Mouse (Mus musculus) heart, embryonic 13.5 days (tissue): ENCODE data around the gene Idh3b. TPM values are rescaled to one million over a fixed set of nuclear protein-coding genes. Genes with fewer than 3 reads are reported as not detected.

Experiments used
- ATAC-seq: fragments of 200-750 bp; cut with Nextera tagmentation; 2 replicates; pipeline ENCODE4 v1.8.0; 2017; ENCODE audit warnings: moderate TSS enrichment; ENCODE audit not compliant: insufficient number of reproducible peaks, low FRiP score, low TSS enrichment; ENCODE audit errors: extremely low read depth
- H3K27ac ChIP-seq: fragments of 300-500 bp; sonication (generic); replicated peaks from 2 replicates; pipeline ENCODE4 v1.5.1; 2015; ENCODE audit warnings: moderate library complexity, mild to moderate bottlenecking, inconsistent platforms
- H3K27me3 ChIP-seq: fragments of 300-500 bp; sonication (generic); replicated peaks from 2 replicates; pipeline ENCODE4 v1.6.1; 2015; ENCODE audit warnings: mild to moderate bottlenecking, inconsistent platforms
- H3K36me3 ChIP-seq: fragments of 300-500 bp; sonication (generic); 2 replicates; pipeline ENCODE4 v1.6.1; 2015; ENCODE audit warnings: mild to moderate bottlenecking, inconsistent platforms
- H3K4me1 ChIP-seq: fragments of 300-500 bp; sonication (generic); 2 replicates; pipeline ENCODE4 v1.6.1; 2015; ENCODE audit warnings: inconsistent platforms
- H3K4me2 ChIP-seq: fragments of 300-500 bp; sonication (generic); 2 replicates; pipeline ENCODE4 v1.6.1; 2015; ENCODE audit warnings: inconsistent platforms, mild to moderate bottlenecking, moderate library complexity
- H3K4me3 ChIP-seq: fragments of 300-500 bp; sonication (generic); 2 replicates; pipeline ENCODE4 v1.5.1; 2015; ENCODE audit warnings: moderate library complexity, mild to moderate bottlenecking, inconsistent platforms
- H3K9ac ChIP-seq: fragments of 300-500 bp; sonication (generic); 2 replicates; pipeline ENCODE4 v1.6.1; 2015; ENCODE audit warnings: inconsistent platforms, mild to moderate bottlenecking, moderate library complexity
- H3K9me3 ChIP-seq: fragments of 300-500 bp; sonication (generic); 2 replicates; pipeline ENCODE4 v1.6.1; 2016; ENCODE audit warnings: inconsistent platforms
- WGBS: fragments of 180-500 bp; shearing (Covaris S2); methylation state at CpG from one replicate; pipeline ENCODE4 v1.1.7; 2015; ENCODE audit warnings: mixed read lengths; 5-methylcytosine and 5-hydroxymethylcytosine counted together
- polyA plus RNA-seq: library from polyadenylated mRNA; unstranded; fragments of >200 nt; fragmentation: Nextera tagmentation; extraction: Ambion mirVana; gene quantifications from 2 replicates; pipeline ENCODE4 v1.2.1, GENCODE M21; 2015

The Idh3b gene
- polyA plus RNA-seq, 1 experiment from 2014 or later, result 237 TPM

DNA sequence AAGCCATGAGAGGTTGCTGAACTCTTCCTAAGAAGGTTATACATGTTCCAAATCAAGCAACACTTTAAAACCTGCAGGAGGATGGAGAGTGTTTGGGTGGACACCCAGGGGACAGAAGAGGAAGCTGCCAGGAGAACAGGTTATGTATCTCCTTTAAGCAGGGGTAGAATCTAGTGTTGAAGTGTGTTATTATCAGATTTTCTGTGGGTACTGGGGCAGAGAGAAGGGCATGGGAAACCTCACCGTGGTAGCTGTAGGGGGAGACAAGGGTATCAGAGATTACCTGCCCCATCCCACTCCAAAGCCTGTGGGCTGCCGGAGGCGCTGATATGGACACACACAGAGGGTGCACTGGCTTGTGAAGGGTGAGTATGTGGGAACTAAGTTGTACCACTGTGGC is 8.7 kb upstream of the Idh3b start:
- ATAC-seq, result no peak
- Histone ChIP-seq H3K4me3 (no peak overlapping the region), H3K36me3 (0 out of 2 replicates have a peak, but pooled peaks cover 1% of the 10 kb centered on the region), H3K9ac (no peak overlapping the region), H3K9me3 (no peaks in the 10 kb centered on the region), H3K27me3 (peaks cover 59% of the 10 kb centered on the region), H3K27ac (no peak overlapping the region), H3K4me1 (peaks cover 34% of the 10 kb centered on the region), H3K4me2 (no peak overlapping the region)
- 41% methylated on average over 3 of the region's 3 CpGs for WGBS

DNA sequence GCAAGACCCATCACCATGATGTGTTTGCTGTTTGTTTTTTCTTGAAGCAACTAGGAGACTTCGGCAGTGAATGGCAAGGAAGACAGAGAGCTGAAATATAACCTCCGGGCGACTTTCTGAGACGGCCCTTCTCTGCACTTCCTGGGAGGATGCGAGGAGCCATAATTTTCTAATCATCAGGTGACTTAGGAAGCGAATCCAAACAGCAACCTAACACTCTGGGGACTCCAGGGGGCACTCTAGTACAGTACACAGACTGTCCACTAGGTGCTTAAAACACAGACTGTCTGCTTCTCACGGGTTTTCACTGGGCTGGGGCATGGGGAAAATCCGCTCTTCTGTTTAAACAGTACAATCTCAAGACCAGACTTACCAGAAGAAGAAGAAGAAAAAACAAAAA is 7.1 kb upstream of the Idh3b start:
- no peak overlapping the region for H3K27ac ChIP-seq
- WGBS, result 12% methylated on average over 8 of the region's 8 CpGs
- peaks cover 27% of the 10 kb centered on the region for H3K4me1 ChIP-seq
- no peak overlapping the region for H3K4me3 ChIP-seq
- H3K27me3 ChIP-seq, result peaks cover 43% of the 10 kb centered on the region
- peak overlapping the region; percentile 6; the same call in 1 of the 2 replicates for H3K9ac ChIP-seq
- peak overlapping the region; percentile 28 for H3K4me2 ChIP-seq
- no peak for ATAC-seq
- H3K9me3 ChIP-seq, result no peaks in the 10 kb centered on the region
- H3K36me3 ChIP-seq, result no peaks in the 10 kb centered on the region

DNA sequence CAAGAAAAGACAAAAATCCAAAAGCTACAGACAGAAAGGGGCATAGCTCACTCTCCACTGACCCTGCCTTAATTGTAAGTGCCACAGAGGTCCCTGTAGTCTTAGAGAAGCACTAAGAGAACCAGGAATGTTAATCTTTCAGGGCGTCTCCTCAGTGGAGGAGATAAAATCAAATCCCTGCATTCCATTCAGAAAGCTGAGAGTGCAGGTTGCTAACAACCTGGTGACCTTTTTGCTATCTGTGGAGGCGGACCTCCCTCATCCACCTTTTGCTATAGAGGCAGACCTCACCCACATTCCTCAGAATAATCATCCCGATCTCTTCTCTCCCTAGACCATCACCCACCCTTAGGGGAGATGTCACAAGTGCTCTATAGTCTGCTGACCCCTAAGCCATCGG is 4.7 kb upstream of the Idh3b start:
- no peak for ATAC-seq
- no peak overlapping the region for H3K4me2 ChIP-seq
- 49% methylated on average over 4 of the region's 4 CpGs for WGBS
- H3K9ac ChIP-seq, result no peak overlapping the region
- H3K27me3 ChIP-seq, result peaks cover 22% of the 10 kb centered on the region
- no peaks in the 10 kb centered on the region for H3K36me3 ChIP-seq
- no peaks in the 10 kb centered on the region for H3K9me3 ChIP-seq
- H3K4me3 ChIP-seq, result no peak overlapping the region
- no peak overlapping the region for H3K27ac ChIP-seq
- peaks cover 19% of the 10 kb centered on the region for H3K4me1 ChIP-seq

DNA sequence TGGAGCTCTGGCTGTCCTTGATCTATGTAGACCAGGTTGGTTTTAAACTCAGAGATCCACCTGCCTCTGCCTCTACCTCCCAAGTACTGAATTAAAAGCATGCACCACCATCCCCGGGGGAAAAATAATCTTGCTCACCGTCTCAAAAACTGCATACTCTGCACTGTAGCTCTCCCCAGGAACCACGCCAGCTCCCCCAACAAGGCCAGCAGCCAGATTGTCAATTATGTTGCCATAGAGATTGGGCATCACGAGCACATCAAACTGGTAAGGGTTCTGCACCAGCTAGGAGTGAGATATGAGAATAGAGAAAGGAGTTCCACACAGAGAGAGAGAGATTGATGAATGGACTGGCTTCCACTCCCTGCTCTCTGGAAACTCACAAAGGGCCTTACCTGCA is 3.5 kb downstream of the Idh3b start:
- Histone ChIP-seq H3K27ac (no peak overlapping the region), H3K36me3 (peaks cover 69% of the 10 kb centered on the region), H3K4me1 (peaks cover 34% of the 10 kb centered on the region), H3K4me3 (no peak overlapping the region), H3K9me3 (no peaks in the 10 kb centered on the region), H3K9ac (no peak overlapping the region), H3K27me3 (no peaks in the 10 kb centered on the region), H3K4me2 (no peak overlapping the region)
- no peak for ATAC-seq
- WGBS, result 73% methylated on average over 4 of the region's 4 CpGs

DNA sequence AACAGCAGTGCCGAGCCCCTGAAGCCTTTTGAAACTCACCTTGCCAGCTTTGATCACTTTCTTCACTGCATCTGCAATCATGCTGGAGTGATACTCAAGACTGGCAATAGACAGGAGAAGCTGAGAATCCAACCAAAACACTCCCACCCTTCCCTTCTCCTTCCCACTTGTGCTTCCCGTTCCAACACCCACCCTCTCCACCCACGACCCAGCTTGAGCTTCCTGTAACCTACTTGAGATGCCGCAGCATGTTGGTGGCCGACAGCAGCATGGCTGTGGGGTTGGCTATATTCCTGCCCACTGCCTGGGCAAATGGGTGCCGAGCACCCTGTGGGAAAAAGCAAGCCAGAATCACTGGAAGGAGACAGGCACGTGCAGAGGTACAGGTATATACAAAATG is 4.1 kb downstream of the Idh3b start:
- Histone ChIP-seq H3K4me2 (no peak overlapping the region), H3K36me3 (peaks cover 75% of the 10 kb centered on the region), H3K9ac (peak overlapping the region; percentile 14; the same call in 1 of the 2 replicates), H3K4me3 (no peak overlapping the region), H3K27me3 (no peaks in the 10 kb centered on the region), H3K27ac (no peak overlapping the region), H3K4me1 (peaks cover 39% of the 10 kb centered on the region), H3K9me3 (no peaks in the 10 kb centered on the region)
- no peak for ATAC-seq
- WGBS, result 58% methylated on average over 7 of the region's 7 CpGs

DNA sequence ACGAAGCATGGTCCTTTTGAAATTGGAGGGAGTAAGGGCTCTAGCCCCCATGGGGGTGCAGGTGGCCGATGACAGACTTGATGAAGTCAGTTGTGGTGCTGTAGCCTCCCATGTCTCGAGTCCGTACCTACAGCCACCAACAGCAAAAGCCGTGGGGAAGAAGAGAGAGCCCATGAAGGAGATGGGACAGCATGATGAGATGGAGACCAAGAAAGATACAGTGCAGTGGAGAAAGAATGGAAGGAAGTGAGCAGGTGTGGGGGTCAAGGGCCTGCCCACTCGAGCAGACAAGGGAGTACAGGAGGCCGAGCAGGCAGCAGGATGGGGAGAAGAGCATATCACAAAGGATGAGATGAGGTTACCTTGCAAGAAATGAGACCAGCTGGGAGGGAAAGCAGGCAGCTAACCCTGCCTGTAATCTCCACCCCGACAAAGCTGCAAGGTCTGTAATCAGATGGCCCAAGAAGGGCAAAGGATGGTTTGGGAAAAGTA is 4.7 kb downstream of the Idh3b start:
- 35% methylated on average over 8 of the region's 8 CpGs for WGBS
- no peak for ATAC-seq
- Histone ChIP-seq H3K9me3 (no peaks in the 10 kb centered on the region), H3K36me3 (peaks cover 76% of the 10 kb centered on the region), H3K4me2 (no peak overlapping the region), H3K27ac (no peak overlapping the region), H3K9ac (no peak overlapping the region), H3K4me1 (peaks cover 38% of the 10 kb centered on the region), H3K27me3 (no peaks in the 10 kb centered on the region), H3K4me3 (no peak overlapping the region)

DNA sequence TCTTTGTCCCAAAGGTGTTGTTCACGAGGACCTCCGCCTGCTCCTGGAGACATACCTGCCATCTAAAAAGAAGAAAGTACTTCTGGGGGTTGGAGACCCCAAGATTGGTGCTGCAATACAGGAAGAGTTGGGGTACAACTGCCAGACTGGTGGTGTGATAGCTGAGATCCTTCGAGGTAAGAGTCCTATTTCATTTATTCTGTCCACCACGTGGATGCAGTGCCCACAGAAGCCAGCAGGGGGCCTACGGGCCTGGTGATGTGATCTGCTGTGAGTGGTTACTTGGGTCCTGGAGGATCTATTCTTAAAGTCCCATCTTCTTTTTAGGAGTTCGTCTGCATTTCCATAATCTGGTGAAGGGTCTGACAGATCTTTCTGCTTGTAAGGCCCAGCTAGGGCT is 8.7 kb downstream of the Idh3b start:
- H3K27me3 ChIP-seq, result no peaks in the 10 kb centered on the region
- H3K4me2 ChIP-seq, result peak overlapping the region; percentile 95
- H3K9me3 ChIP-seq, result no peaks in the 10 kb centered on the region
- no peak for ATAC-seq
- H3K27ac ChIP-seq, result no peak overlapping the region
- WGBS, result 44% methylated on average over 6 of the region's 6 CpGs
- H3K36me3 ChIP-seq, result peaks cover 53% of the 10 kb centered on the region
- H3K4me1 ChIP-seq, result peaks cover 34% of the 10 kb centered on the region
- peak overlapping the region; percentile 94 for H3K9ac ChIP-seq
- peak overlapping the region; percentile 79 for H3K4me3 ChIP-seq

DNA sequence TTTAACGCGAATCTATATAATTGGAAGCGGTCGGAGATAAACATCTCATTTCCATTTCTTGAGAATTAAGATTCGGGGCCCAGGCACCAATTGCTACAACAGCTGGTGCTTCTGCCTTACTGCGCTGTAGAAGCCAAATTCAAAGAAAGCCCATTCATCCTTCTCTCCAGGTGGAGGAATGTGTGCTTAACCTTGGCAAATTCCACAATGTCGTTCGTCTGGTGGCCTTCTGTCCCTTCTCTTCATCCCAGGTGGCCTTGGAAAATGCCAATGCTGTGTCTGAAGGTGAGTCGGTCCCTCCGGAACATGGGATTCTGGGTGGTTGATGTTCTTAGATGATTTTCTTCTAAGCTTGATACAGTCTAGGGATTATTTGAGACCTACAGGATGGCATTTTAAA is 9.5 kb downstream of the Idh3b start:
- peak overlapping the region; percentile 87 for H3K27ac ChIP-seq
- 1% methylated on average over 10 of the region's 10 CpGs for WGBS
- H3K9ac ChIP-seq, result peak overlapping the region; percentile 94
- H3K36me3 ChIP-seq, result peaks cover 45% of the 10 kb centered on the region
- H3K27me3 ChIP-seq, result no peaks in the 10 kb centered on the region
- H3K4me3 ChIP-seq, result peak overlapping the region; percentile 79
- ATAC-seq, result no peak
- H3K4me1 ChIP-seq, result peaks cover 34% of the 10 kb centered on the region
- H3K4me2 ChIP-seq, result peak overlapping the region; percentile 95
- no peaks in the 10 kb centered on the region for H3K9me3 ChIP-seq

DNA sequence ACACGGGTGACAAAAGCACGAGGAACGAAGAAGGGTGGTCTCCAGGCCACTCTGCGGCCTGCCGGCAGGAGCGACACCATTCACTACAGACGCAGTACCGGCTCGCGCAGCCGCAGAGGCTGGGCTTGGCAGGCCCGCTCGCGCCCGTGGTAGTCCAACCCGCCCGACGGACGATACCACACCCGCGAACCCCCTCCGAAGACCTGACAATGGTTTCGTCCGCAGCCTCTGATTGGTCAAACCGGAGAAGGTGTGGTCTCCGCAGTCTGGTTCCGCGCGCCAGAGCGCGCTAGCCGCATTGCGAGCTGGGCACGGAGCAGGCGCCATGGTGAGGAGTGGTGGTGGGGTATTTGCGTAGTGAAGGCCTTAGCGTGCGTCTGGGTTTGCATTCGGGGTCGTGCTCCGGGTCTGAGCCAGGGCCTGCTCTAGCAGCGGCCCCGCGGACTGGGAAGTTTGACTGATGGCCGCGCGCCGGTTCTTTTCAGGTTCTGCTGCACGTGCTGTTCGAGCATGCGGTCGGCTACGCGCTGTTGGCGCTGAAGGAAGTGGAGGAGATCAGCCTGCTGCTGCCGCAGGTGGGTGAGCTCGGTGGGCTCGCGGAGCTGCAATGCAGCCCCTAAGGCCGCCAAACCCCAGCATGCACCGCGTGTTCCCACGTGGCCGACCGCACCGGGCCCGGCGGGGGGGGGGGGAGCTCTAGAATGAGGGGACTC is 10.0 kb downstream of the Idh3b start, which contains the start of gene Nop56:
Gene Nop56 (plus strand): TSS at position 282 of the 713 bp plus-strand sequence.
- H3K9me3 ChIP-seq, result no peaks in the 10 kb centered on the region
- peak within 1 kb of the TSS; percentile 94 for H3K9ac ChIP-seq
- H3K4me2 ChIP-seq, result peak within 1 kb of the TSS; percentile 95
- H3K4me1 ChIP-seq, result peaks cover 34% of the 10 kb centered on the region
- H3K27me3 ChIP-seq, result no peaks in the 10 kb centered on the region
- peak; percentile 94 for ATAC-seq
- peaks cover 39% of the 10 kb centered on the region for H3K36me3 ChIP-seq
- H3K4me3 ChIP-seq, result peak within 1 kb of the TSS; percentile 79
- under 1% methylated on average over 68 of the region's 68 CpGs for WGBS
- H3K27ac ChIP-seq, result peak within 1 kb of the TSS; percentile 87

DNA sequence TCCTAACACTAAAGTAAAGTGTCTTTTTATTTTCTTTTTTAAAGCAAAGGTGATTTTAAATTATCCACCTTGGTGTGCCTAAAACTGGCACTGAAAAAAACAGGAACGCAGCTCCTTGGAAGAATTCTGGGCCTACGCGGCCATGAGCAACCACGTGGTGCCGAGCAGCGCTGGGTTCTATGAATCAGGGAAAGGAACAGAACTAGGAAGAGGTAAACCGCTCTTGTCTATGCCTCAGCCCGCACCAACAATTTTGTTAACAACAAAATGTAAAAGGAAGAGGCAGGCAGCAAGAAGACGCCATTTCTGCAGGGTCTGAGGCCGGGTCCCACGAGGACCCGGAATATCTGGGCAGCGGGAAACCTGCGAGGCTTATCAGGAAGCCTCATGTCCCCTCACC is 10.6 kb downstream of the Idh3b start:
- peaks cover 36% of the 10 kb centered on the region for H3K36me3 ChIP-seq
- no peaks in the 10 kb centered on the region for H3K9me3 ChIP-seq
- H3K4me1 ChIP-seq, result peaks cover 34% of the 10 kb centered on the region
- ATAC-seq, result no peak
- peak overlapping the region; percentile 79 for H3K4me3 ChIP-seq
- 3% methylated on average over 14 of the region's 14 CpGs for WGBS
- H3K4me2 ChIP-seq, result peak overlapping the region; percentile 95
- peak overlapping the region; percentile 93 for H3K9ac ChIP-seq
- no peaks in the 10 kb centered on the region for H3K27me3 ChIP-seq
- peak overlapping the region; percentile 82 for H3K27ac ChIP-seq

DNA sequence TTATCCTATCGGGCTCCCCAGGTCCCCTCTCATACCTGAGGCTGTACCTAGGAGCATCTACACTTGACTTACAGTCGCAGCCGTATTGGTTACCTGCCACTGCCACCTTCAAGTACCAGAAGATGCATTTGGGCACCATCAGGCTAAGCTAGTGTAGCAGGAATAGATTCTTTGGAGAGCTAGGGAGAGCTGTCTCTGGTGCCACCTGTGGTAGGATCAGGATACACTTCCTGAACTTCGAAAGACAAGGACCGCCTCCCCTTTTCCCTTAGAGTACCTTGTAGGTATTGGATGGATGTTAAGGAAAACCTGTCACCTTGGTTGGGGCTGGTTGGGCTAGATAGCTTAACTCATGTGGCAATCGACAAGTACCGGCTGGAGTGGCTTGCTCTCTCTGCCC is 16.3 kb downstream of the Idh3b start:
- no peaks in the 10 kb centered on the region for H3K9me3 ChIP-seq
- no peak for ATAC-seq
- H3K4me1 ChIP-seq, result peaks cover 3% of the 10 kb centered on the region
- no peak overlapping the region for H3K4me2 ChIP-seq
- no peaks in the 10 kb centered on the region for H3K36me3 ChIP-seq
- 56% methylated on average over 7 of the region's 7 CpGs for WGBS
- H3K27me3 ChIP-seq, result peaks cover 7% of the 10 kb centered on the region
- H3K9ac ChIP-seq, result no peak overlapping the region
- no peak overlapping the region for H3K27ac ChIP-seq
- H3K4me3 ChIP-seq, result no peak overlapping the region

DNA sequence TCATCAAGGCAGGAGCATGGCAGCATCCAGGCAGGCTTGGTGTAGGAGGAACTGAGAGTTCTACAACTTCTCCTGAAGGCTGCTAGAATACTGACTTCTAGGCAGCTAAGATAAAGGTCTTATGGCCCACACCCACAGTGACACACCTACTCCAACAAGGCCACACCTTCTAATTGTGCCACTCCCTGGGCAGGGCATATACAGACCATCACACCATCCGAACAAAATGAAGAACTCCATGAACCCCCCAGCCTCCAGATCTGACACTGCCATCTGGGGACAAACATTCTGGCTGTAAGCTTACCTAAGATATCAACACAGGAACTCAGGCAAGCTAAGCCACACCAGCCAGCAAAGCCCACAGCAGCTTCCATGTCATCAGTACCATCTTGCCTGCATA is 18.8 kb downstream of the Idh3b start:
- ATAC-seq, result no peak
- WGBS, result 67% methylated on average over 1 of the region's 1 CpGs
- Histone ChIP-seq H3K4me1 (peaks cover 8% of the 10 kb centered on the region), H3K9me3 (no peaks in the 10 kb centered on the region), H3K27ac (no peak overlapping the region), H3K27me3 (peaks cover 11% of the 10 kb centered on the region), H3K9ac (no peak overlapping the region), H3K4me2 (no peak overlapping the region), H3K4me3 (no peak overlapping the region), H3K36me3 (no peaks in the 10 kb centered on the region)
